Mouse (Mus musculus) lung, adult 18-20 months (tissue): ENCODE measurements at regions not wholly inside any gene's neighbourhood (a gene's known extent, or its start where the extent isn't known, plus 50 kb on each side); places are given as distances from the start of the nearest gene placed in this dataset.

Experiments used
- DNase-seq, 2 experiments: peaks; one replicate each; pipeline ENCODE4 v3.0.0; 2022; ENCODE audit warnings: mixed read lengths in 2 of 2

DNA sequence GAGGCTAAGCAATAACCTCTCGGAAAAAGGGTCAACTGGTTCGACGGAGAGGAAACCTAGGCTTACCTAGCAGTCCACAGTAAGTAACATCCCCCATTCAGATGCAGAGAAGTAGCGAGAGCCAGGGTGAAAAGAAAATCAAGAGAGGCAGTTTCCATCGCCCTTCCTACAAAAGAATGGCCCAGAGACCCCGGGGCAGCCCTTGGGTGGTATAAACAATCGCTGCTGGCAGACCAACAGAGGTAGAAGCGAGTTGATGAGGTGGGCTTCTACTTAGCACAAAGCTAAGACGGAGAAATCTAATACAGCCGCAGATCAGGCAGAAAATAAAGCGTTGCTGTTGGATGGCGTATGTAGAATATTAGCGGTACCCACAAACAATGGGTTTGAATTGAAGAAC is 57.8 kb upstream of the Arl15 start:
- DNase-seq = no peak

DNA sequence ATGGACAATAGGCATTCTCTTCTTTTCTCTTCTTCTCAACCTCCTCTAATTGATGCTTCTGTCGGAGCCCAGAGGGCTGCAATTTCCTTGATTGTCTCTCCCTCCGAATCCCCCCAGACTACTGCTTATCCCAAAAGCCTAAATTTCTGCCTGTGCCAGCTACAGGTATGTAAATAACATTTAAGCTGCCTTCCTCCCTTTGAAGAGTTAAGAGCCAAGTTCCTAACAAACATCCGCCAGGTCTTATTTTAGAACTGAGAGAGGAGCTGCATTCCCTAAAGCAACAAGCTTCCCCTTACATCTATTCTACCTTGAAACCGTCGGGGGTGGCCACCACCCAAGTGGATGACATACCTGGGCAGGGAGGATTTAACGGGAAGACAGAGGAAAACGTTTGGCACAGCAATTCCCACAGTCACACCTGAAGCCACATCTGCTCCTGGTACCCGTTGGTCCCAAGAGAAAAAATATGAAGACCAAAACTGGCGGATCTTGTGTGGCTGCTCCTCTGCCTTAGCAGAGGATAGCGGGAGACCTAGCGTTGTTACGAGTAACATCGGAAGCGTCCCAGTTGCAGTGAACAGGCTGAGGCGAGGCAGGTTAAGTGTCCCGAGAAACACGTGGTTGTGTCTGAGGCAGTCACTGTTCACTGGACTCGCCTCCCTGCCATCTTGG is 58.6 kb upstream of the Arl15 start:
- no peak for DNase-seq

DNA sequence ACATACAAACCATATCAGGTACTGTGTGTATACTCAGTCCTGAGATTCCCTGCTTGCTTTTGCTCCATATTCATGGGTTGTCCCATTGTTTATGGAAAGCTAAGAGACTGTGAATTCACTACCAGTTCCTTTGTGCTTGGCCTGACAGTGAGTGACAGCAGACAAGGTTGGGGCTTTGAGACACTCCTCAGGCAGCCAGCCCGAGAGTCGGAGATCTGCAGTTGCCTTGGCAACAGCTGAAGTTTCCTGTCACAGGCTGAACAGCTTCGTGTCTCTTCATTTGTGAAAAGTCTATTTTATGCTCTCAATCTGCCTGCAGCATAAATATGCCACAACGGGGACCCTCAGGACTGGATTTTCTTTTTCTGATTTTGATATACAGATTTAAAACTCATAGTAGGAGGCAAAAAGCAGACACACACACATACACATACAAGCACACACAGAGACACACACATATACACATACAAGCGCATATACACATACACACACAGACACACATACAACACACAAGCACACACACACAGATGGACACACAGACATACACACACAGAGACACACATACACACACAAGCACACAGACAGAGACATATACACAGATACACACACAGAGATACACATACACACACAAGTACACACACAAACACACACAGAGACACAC is 60.0 kb upstream of the Arl15 start:
- no peak for DNase-seq

DNA sequence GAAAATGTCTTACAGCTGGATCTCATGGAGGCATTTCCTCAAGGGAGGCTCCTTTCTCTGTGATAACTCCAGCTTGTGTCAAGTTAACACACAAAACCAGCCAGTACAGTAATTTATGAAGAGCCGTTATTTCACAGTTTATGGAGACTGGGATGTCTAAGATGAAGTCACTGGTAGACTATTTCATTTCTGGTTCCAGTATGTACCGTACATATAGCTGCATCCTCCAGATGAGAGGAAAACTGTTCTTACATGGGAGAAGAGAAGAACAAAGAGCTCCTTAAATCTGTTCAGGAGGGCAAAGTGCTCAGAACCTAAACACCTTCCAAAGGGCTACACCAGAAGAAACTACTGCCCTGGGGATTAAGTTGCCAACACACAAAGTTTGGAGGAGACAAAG is 60.6 kb upstream of the Arl15 start:
- no peak for DNase-seq

DNA sequence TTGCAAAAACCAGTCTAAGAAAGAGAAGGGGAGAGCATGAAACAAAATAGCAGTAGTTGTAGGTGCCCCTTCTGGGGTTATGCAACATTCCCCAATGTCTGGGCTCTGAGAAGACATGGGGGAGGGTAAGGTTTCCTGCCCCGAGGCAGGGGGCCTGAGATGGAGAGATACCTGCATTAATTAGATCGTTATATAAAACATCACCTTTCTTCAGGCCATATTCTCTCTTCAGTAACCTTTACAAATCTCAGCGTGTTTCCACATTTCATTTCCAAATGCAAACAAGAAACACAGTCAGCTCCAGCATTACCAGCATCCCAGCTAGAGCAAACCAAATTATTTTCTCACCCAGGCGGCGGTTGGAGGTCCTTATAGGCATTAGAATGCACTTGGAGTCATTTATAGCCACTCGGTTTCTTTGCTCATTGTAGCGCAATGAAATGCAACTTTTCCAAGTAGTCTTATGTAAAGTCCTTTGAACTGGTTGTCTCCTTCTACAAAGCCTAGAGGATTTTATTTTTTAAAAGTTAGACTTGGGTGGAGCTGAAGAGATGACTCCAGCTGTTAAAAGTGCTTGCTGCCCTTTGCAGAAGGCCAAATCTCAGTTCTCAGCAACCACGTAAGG is 63.4 kb upstream of the Arl15 start:
- no peak for DNase-seq

DNA sequence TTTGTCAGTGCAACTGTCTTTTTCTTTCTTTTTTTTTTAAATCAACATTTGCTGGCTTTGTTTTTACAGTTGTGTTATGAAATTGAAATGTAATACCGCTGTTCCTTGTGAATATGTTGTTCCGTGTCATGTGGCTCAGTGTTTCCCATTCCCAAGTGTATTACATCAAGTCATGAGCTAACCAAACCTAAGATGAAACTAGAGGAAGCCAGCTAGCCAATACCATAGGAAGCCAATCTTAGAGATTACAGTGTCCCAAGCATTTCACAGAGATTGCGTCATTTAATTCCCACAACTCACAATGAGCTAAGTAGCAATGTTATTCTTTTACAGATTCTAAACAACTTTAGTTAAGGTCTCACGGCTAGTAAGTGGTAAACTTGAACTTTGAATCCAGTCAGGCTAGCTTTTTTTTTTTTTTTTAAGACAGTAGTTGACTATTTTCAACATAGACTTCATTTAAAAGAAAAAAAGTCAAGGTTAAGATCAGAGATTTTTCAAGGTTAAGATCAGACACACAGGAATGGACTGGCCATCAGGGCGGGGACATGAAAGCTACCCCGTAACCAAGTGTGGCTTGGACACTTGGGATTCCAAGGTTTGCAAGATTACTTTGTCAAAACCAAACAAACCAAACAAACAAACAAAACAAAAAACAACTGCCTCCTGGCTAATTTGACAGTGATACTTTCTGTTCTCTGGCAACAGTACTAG is 64.1 kb upstream of the Arl15 start:
- DNase-seq = peak in 1 of 2 experiments; percentile 3

DNA sequence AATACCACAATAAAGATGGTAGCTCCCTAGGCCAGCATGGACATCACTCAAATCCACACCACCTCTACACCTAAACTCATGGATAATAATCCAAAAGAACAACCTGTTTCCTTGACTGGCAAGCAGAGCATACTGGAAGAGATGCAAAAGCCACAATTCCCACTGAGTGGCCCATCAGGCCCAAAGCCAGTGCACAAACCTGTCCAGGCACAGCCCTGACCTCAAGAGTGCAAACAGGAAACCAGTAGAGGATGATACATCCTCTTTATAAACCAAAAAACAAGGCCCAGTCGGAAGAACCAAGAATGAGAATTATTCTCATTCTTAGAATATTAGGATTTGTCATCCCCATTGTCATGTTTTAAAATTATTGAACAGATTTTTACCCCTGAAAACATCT is 64.7 kb upstream of the Arl15 start:
- no peak for DNase-seq

DNA sequence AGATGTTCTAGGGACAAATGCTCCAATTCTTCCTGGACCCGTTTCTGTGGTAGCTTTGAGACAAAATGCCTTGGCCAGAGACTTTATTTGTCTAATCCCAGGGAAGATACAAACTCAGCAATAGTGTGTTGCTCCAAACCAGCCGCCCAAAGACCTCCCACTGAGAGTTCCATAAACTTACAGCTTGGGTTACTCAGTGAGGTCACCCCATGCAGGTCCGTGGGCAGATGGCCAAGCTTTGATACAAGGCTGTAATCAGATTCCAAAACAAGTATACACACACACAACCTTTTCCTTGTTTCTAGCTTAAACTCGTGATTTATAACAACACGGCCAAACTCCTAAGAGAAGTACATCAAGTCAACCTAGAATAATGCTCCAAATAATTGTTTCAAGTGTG is 64.6 kb upstream of the Hspb3 start:
- peak in 1 of 2 experiments; percentile 33 for DNase-seq

DNA sequence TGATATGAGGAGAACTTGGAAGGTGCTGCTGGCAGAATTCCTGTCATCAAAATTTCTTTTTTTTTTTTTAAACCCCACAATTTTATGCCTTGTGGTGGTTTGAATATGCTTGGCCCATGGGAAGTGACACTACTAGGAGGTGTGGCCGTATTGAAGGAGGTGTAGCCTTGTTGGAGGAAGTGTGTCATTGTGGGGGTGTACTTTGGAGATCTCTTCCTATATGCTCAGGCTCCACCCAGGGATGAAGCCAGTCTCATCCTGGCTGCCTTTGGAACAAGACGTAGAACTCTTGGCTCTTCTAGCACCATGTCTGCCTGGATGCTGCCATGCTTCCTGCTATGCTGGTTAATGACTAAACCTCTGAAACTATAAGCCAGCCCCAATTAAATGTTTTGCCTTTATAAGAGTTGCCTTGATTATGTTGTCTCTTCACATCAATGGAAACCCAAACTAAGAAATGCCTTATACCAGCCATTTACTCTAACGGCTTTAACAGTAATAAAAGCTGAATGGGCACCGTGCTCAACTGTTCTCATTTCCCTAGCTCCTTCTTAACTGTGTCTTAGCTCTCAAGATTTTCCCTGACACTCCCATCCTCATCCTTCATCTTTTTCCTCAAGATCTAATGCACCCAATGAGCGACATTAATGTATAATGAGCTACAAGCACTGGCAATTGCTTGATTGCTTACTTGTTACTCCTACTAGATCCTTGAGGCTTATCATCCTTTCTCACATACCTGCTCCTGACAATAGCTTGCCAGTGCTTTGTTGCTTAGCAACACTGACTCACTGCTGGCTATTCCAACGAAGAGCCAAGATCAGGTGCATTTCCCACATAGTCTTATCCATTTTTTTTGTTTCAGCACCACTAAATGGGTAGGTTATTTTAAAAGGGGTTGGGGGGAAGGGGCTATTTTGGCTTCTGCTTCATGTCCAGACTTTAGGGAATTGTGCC is 61.7 kb upstream of the Hspb3 start:
- DNase-seq = no peak

DNA sequence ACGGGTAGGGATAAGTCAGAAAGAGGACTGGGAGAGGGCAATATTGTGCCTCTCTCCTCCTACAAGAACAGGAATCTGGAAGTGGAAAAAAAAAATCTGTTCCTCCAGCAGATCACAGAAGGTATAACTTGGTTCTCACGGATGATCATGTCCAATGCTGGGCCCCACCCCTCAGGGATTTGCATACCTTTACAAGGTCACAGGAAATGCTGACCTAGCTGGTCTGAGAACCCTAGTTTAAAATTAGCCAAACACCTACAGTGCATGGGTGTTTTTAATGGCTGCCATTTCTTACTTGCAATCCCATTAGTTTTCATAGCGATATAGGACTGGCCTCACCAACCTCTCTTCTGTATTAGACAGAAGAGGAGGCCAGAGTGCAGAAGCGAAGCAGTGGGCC is 51.8 kb upstream of the Hspb3 start:
- DNase-seq = no peak

DNA sequence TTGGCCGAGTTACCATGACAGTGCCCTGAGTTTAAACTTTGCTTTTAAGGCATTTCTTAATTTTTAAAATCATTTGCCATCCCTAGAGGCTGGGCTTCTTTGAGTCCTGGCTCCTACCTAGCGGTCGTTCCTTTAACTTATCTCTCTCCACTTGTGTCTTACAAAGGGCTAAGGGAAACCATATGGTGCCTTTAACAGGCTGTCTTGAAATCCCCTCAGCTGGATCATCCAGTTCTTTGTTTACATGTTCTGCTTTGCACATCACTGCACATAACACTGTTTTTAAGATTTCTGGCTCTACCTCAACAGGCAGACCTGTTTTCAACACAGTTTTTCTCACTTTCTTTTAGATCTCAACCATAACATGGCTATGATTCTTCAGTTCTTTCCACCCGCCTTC is 50.4 kb upstream of the Hspb3 start:
- no peak for DNase-seq
